Mouse (Mus musculus): ENCODE data around the gene Lgals3. TPM values are rescaled to one million over a fixed set of nuclear protein-coding genes. Genes with fewer than 3 reads are reported as not detected.

The Lgals3 gene
- total RNA-seq, 2 experiments from 2014 or later: 1.8 to 5.1 TPM

GRCm38 (mm10) chr14:47370790-47371189 lies 3.2 kb downstream of the Lgals3 start:
- no peak for DNase-seq

GRCm38 (mm10) chr14:47371689-47372088 lies 4.1 kb downstream of the Lgals3 start:
- no peak for DNase-seq

GRCm38 (mm10) chr14:47373728-47374678 lies 6.5 kb downstream of the Lgals3 start:
- DNase-seq: peak; percentile 22

- DNase-seq: no peak
Observed at GRCm38 (mm10) chr14:47376526-47376925, 9.0 kb downstream of the Lgals3 start.

- DNase-seq: no peak
Observed at GRCm38 (mm10) chr14:47378336-47378735, 10.8 kb downstream of the Lgals3 start.

- DNase-seq: no peak
Observed at GRCm38 (mm10) chr14:47383911-47384310, 16.4 kb downstream of the Lgals3 start.

GRCm38 (mm10) chr14:47384653-47385052 lies 17.1 kb downstream of the Lgals3 start:
- no peak for DNase-seq

- DNase-seq: no peak
Observed at GRCm38 (mm10) chr14:47386125-47386524, 18.6 kb downstream of the Lgals3 start.

GRCm38 (mm10) chr14:47393354-47394094 lies 26.0 kb downstream of the Lgals3 start:
- no peak for DNase-seq

- no peak for DNase-seq
Observed at GRCm38 (mm10) chr14:47395007-47395406, 27.5 kb downstream of the Lgals3 start.

GRCm38 (mm10) chr14:47395462-47396026 lies 28.0 kb downstream of the Lgals3 start:
- no peak for DNase-seq

GRCm38 (mm10) chr14:47396165-47396652 lies 28.7 kb downstream of the Lgals3 start:
- DNase-seq: no peak

GRCm38 (mm10) chr14:47402735-47403134 lies 35.2 kb downstream of the Lgals3 start:
- no peak for DNase-seq

- DNase-seq: no peak
Observed at GRCm38 (mm10) chr14:47406000-47406399, 38.4 kb downstream of the Lgals3 start.

GRCm38 (mm10) chr14:47417346-47417745 lies 49.8 kb downstream of the Lgals3 start:
- DNase-seq: no peak

- peak; percentile 90 for DNase-seq
Observed at GRCm38 (mm10) chr14:47417775-47418665, 50.5 kb downstream of the Lgals3 start, which contains the start of gene Dlgap5. TSS of gene Dlgap5 (minus strand) at chr14:47418407.

- DNase-seq: no peak
Observed at GRCm38 (mm10) chr14:47418666-47418991, 51.1 kb downstream of the Lgals3 start.

- no peak for DNase-seq
Observed at GRCm38 (mm10) chr14:47419034-47419625, 51.6 kb downstream of the Lgals3 start.

GRCm38 (mm10) chr14:47419723-47420276 lies 52.2 kb downstream of the Lgals3 start:
- DNase-seq: no peak

- no peak for DNase-seq
Observed at GRCm38 (mm10) chr14:47421606-47422005, 54.1 kb downstream of the Lgals3 start.

GRCm38 (mm10) chr14:47422466-47422865 lies 54.9 kb downstream of the Lgals3 start:
- DNase-seq: no peak
